Mouse (Mus musculus): ENCODE results near the gene Casp7. TPM values are rescaled to one million over a fixed set of nuclear protein-coding genes. Genes with fewer than 3 reads are reported as not detected.

The Casp7 gene
- polyA plus RNA-seq, 1 experiment from 2014 or later: 25.5 TPM

- no peak overlapping the region for H3K4me3 ChIP-seq (ENCODE audit: low read length)
- no peak overlapping the region for H3K9ac ChIP-seq (ENCODE audit: low read depth, low read length)
- no peaks in the 10 kb centered on the region for H3K9me3 ChIP-seq (ENCODE audit: control insufficient read depth, low read length)
- H3K4me2 ChIP-seq (ENCODE audit: low read length): no peak overlapping the region
- no peak overlapping the region for H3K27ac ChIP-seq (ENCODE audit: low read depth, low read length)
- no peaks in the 10 kb centered on the region for H3K4me1 ChIP-seq (ENCODE audit: control insufficient read depth, insufficient read depth, low read depth, low read length)
- no peaks in the 10 kb centered on the region for H3K27me3 ChIP-seq (replicated peaks; ENCODE audit: control insufficient read depth, insufficient read depth, low read length)
- 79% methylated on average over 8 of the region's 8 CpGs for WGBS
- H3K36me3 ChIP-seq (ENCODE audit: control insufficient read depth, insufficient read depth, low read length): no peaks in the 10 kb centered on the region
- no peak for ATAC-seq
Observed at GRCm38 (mm10) chr19:56364563-56364962, 32.4 kb upstream of the Casp7 start.

DNA sequence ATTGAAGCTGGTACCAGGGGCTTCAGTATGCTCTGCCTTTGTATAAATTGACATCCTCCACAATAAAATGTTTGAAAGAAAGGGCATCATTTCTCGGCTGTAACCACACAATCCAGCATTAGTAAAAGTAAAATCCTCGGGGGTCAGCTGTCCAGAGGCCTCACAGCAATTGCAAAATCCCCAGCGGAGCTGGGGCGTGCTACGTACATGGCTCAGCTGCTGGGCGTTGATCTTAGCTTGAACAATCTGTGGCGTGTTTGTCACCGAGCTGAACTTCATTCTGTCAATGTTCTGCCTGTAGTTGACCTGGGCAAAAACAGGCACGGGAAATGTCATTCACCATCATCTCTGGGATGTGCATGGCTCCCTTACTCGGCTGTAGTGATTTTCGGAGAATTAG, 30.8 kb upstream of the Casp7 start:
- Histone ChIP-seq H3K9ac (ENCODE audit: low read depth, low read length) (no peak overlapping the region), H3K4me3 (ENCODE audit: low read length) (no peak overlapping the region), H3K27me3 (replicated peaks; ENCODE audit: control insufficient read depth, insufficient read depth, low read length) (no peaks in the 10 kb centered on the region), H3K36me3 (ENCODE audit: control insufficient read depth, insufficient read depth, low read length) (no peaks in the 10 kb centered on the region), H3K9me3 (ENCODE audit: control insufficient read depth, low read length) (no peaks in the 10 kb centered on the region), H3K27ac (ENCODE audit: low read depth, low read length) (no peak overlapping the region), H3K4me2 (ENCODE audit: low read length) (no peak overlapping the region), H3K4me1 (ENCODE audit: control insufficient read depth, insufficient read depth, low read depth, low read length) (no peaks in the 10 kb centered on the region)
- 72% methylated on average over 11 of the region's 11 CpGs for WGBS
- ATAC-seq: no peak

DNA sequence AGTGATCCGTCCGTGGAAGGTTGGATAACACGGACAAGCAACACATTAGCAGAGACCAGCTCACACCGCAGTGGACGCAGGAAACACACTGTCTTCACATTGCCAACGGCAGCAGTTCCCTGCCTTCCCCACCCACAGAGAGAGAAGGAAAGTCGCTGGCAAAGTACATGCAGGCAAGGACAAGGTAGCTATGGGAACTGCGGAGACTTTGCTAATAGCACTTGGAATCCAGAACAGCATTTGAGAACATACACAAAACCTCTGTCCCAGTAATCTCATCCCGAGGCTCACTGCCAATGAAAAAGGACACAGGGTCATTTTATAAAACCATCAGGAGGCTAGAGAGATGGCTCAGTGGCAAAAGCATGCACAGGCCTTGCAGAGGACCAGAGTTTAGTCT, 30.3 kb upstream of the Casp7 start:
- Histone ChIP-seq H3K27me3 (replicated peaks; ENCODE audit: control insufficient read depth, insufficient read depth, low read length) (no peaks in the 10 kb centered on the region), H3K36me3 (ENCODE audit: control insufficient read depth, insufficient read depth, low read length) (no peaks in the 10 kb centered on the region), H3K4me3 (ENCODE audit: low read length) (no peak overlapping the region), H3K9ac (ENCODE audit: low read depth, low read length) (no peak overlapping the region), H3K27ac (ENCODE audit: low read depth, low read length) (no peak overlapping the region), H3K4me1 (ENCODE audit: control insufficient read depth, insufficient read depth, low read depth, low read length) (no peaks in the 10 kb centered on the region), H3K9me3 (ENCODE audit: control insufficient read depth, low read length) (no peaks in the 10 kb centered on the region), H3K4me2 (ENCODE audit: low read length) (no peak overlapping the region)
- no peak for ATAC-seq
- WGBS: 73% methylated on average over 9 of the region's 9 CpGs

DNA sequence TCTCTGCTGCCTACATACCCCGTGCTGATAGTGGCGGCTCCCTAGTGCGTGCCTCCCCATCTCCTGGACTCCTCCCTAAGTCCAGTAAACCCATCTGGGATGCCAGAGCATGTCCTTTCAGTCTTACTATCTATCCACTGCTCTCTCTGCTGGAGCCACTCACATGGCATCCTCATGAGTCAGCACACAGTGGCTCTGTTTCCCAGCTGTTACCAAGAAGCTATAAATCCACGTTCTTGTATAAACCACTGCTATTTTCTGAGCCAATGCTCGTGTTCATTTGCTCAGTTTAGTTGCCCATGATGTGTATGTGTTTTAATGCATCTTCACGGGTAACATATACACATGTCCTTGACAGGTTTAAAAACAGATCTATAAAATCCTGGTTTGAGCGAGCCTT, 29.2 kb upstream of the Casp7 start:
- Histone ChIP-seq H3K27ac (ENCODE audit: low read depth, low read length) (no peak overlapping the region), H3K36me3 (ENCODE audit: control insufficient read depth, insufficient read depth, low read length) (no peaks in the 10 kb centered on the region), H3K9ac (ENCODE audit: low read depth, low read length) (no peak overlapping the region), H3K27me3 (replicated peaks; ENCODE audit: control insufficient read depth, insufficient read depth, low read length) (no peaks in the 10 kb centered on the region), H3K4me3 (ENCODE audit: low read length) (no peak overlapping the region), H3K4me1 (ENCODE audit: control insufficient read depth, insufficient read depth, low read depth, low read length) (no peaks in the 10 kb centered on the region), H3K4me2 (ENCODE audit: low read length) (no peak overlapping the region), H3K9me3 (ENCODE audit: control insufficient read depth, low read length) (no peaks in the 10 kb centered on the region)
- no peak for ATAC-seq
- WGBS: 85% methylated on average over 7 of the region's 7 CpGs

- 85% methylated on average over 7 of the region's 7 CpGs for WGBS
- no peak for ATAC-seq
- no peaks in the 10 kb centered on the region for H3K4me1 ChIP-seq (ENCODE audit: control insufficient read depth, insufficient read depth, low read depth, low read length)
- H3K27me3 ChIP-seq (replicated peaks; ENCODE audit: control insufficient read depth, insufficient read depth, low read length): no peaks in the 10 kb centered on the region
- no peak overlapping the region for H3K4me3 ChIP-seq (ENCODE audit: low read length)
- no peaks in the 10 kb centered on the region for H3K9me3 ChIP-seq (ENCODE audit: control insufficient read depth, low read length)
- no peak overlapping the region for H3K9ac ChIP-seq (ENCODE audit: low read depth, low read length)
- H3K36me3 ChIP-seq (ENCODE audit: control insufficient read depth, insufficient read depth, low read length): no peaks in the 10 kb centered on the region
- no peak overlapping the region for H3K4me2 ChIP-seq (ENCODE audit: low read length)
- no peak overlapping the region for H3K27ac ChIP-seq (ENCODE audit: low read depth, low read length)
Observed at GRCm38 (mm10) chr19:56368912-56369311, 28.0 kb upstream of the Casp7 start.

DNA sequence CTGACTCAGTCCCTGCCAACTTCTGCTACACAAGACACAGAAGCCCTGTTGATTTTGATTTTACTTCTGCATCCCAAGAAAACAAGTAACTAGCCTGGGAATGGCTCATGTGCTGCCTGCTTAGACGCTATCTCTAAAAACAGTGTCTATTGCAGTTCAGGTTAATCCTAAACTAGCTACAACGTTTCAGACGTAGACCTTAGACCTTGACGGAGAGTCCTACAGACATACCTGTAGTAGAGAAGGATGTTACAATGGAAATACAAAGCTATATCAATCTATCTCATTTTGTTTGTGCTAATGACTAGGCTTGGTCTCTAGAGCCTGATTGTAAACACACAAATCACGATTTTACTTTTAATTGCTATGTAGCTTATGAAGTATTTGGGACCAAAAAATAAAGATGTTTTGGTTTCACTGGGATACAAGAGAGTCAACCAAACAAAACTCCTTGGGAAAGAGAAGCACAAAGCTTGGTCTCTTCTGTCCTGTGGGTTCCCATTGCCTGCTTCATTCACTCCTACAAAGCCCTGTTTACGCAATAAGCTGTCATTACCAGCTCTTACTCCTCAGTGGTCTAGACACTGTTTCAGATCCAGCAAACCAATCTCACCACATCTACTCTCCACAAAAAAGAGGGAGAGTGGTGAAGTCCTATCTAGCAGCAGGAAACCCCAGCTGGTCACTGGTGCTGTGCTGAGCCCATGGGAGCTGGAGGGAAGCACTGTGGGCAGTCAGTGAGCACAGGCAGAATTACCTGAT, 26.4 kb upstream of the Casp7 start:
- Histone ChIP-seq H3K9ac (ENCODE audit: low read depth, low read length) (no peak overlapping the region), H3K4me2 (ENCODE audit: low read length) (no peak overlapping the region), H3K27me3 (replicated peaks; ENCODE audit: control insufficient read depth, insufficient read depth, low read length) (no peaks in the 10 kb centered on the region), H3K27ac (ENCODE audit: low read depth, low read length) (no peak overlapping the region), H3K4me1 (ENCODE audit: control insufficient read depth, insufficient read depth, low read depth, low read length) (no peaks in the 10 kb centered on the region), H3K36me3 (ENCODE audit: control insufficient read depth, insufficient read depth, low read length) (no peaks in the 10 kb centered on the region), H3K4me3 (ENCODE audit: low read length) (no peak overlapping the region), H3K9me3 (ENCODE audit: control insufficient read depth, low read length) (no peaks in the 10 kb centered on the region)
- 91% methylated on average over 6 of the region's 6 CpGs for WGBS
- no peak for ATAC-seq

DNA sequence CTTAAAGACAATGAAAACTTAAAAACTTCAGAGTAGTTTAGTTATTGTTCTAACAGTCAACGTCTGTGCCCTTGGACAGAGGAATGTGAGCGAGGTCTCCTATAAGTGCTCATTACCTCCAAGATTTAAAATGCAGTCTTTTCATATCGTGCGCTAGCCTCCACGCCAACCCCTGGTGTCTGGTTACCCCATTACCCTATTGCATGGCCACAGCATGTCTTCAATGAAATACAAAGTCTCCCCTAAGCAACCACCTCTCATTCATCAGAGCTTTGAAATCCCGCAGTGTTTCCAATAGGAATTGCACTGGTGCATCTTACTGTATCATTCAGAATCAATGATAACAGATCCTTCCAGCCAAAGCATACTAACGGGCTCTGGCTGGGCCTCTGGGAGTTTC, 24.7 kb upstream of the Casp7 start:
- WGBS: 76% methylated on average over 7 of the region's 7 CpGs

DNA sequence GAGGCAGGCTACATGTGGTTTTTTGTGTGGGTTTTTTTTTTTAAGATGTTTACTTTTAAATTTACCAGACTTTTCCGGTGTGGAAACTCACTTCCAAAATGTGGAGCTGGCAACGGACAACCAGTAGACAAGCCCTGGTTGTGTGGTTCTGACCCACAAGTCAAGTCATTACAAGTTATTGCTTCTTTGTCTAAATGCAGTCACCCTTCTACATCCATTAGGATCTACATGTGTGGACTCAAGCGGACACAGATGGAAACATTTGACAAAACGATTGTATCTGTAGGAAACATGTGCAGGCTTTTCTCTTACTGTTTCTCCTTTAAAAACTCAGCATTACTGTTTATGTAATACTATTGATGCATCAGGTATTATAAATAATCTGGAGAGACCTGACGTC, 23.7 kb upstream of the Casp7 start:
- H3K4me2 ChIP-seq (ENCODE audit: low read length): no peak overlapping the region
- no peak for ATAC-seq
- H3K9ac ChIP-seq (ENCODE audit: low read depth, low read length): no peak overlapping the region
- H3K9me3 ChIP-seq (ENCODE audit: control insufficient read depth, low read length): no peaks in the 10 kb centered on the region
- H3K4me1 ChIP-seq (ENCODE audit: control insufficient read depth, insufficient read depth, low read depth, low read length): no peaks in the 10 kb centered on the region
- no peak overlapping the region for H3K4me3 ChIP-seq (ENCODE audit: low read length)
- no peak overlapping the region for H3K27ac ChIP-seq (ENCODE audit: low read depth, low read length)
- H3K36me3 ChIP-seq (ENCODE audit: control insufficient read depth, insufficient read depth, low read length): no peaks in the 10 kb centered on the region
- 88% methylated on average over 5 of the region's 5 CpGs for WGBS
- no peaks in the 10 kb centered on the region for H3K27me3 ChIP-seq (replicated peaks; ENCODE audit: control insufficient read depth, insufficient read depth, low read length)

More for the DNA sequence above, 24.7 kb upstream of the Casp7 start:
- H3K36me3 ChIP-seq (ENCODE audit: control insufficient read depth, insufficient read depth, low read length): no peaks in the 10 kb centered on the region
- no peaks in the 10 kb centered on the region for H3K9me3 ChIP-seq (ENCODE audit: control insufficient read depth, low read length)
- H3K27me3 ChIP-seq (replicated peaks; ENCODE audit: control insufficient read depth, insufficient read depth, low read length): no peaks in the 10 kb centered on the region
- no peak overlapping the region for H3K4me3 ChIP-seq (ENCODE audit: low read length)
- no peak overlapping the region for H3K9ac ChIP-seq (ENCODE audit: low read depth, low read length)
- no peaks in the 10 kb centered on the region for H3K4me1 ChIP-seq (ENCODE audit: control insufficient read depth, insufficient read depth, low read depth, low read length)
- no peak overlapping the region for H3K27ac ChIP-seq (ENCODE audit: low read depth, low read length)
- no peak overlapping the region for H3K4me2 ChIP-seq (ENCODE audit: low read length)
- ATAC-seq: no peak

- Histone ChIP-seq H3K27me3 (replicated peaks; ENCODE audit: control insufficient read depth, insufficient read depth, low read length) (no peaks in the 10 kb centered on the region), H3K9me3 (ENCODE audit: control insufficient read depth, low read length) (no peaks in the 10 kb centered on the region), H3K4me1 (ENCODE audit: control insufficient read depth, insufficient read depth, low read depth, low read length) (no peaks in the 10 kb centered on the region), H3K4me3 (ENCODE audit: low read length) (no peak overlapping the region), H3K27ac (ENCODE audit: low read depth, low read length) (no peak overlapping the region), H3K4me2 (ENCODE audit: low read length) (no peak overlapping the region), H3K36me3 (ENCODE audit: control insufficient read depth, insufficient read depth, low read length) (no peaks in the 10 kb centered on the region), H3K9ac (ENCODE audit: low read depth, low read length) (no peak overlapping the region)
- no peak for ATAC-seq
- WGBS: 64% methylated on average over 10 of the region's 10 CpGs
Observed at GRCm38 (mm10) chr19:56374011-56374410, 22.9 kb upstream of the Casp7 start.

All from hindbrain, embryonic 16.5 days (tissue).